In genomic region chr12:76832704-76833103, GRCm38 (mm10) we compare ENCODE assay signal across 9 mouse cellular contexts. TPM values are rescaled to one million over a fixed set of nuclear protein-coding genes. Genes with fewer than 3 reads are reported as not detected.
DNase-seq lines count a peak whose midpoint lies in the region; ATAC-seq and TF ChIP-seq lines count a peak whose summit lies in the region.
"Had no signal": no experiment of that assay in that cellular context is flagged by ENCODE, and none has a peak within 500 bp of the region (broad histone marks: within the 10 kb centered on the region; RNA-seq: fewer than 3 reads in every experiment).

No protein-coding gene starts in this region.

- no peaks in the 10 kb centered on the region for H3K36me3 ChIP-seq in kidney, embryonic 16.5 days (ENCODE audit: insufficient read depth, low read length)
- peaks cover 0 to 4% of the 10 kb centered on the region in 2 experiments; a peak in 1 of 4 replicates for H3K36me3 ChIP-seq in MEL (ENCODE audit: control insufficient read depth in 1 of 2, insufficient read depth in 2 of 2, low read length in 2 of 2)
- H3K36me3 ChIP-seq: midbrain, embryonic 12.5 days had no signal

- no peak for TF ChIP-seq POLR2A in MEL (IDR thresholded peaks at IDR 0.05; ENCODE audit: control insufficient read depth in 1 of 2, insufficient read depth in 1 of 2, low read depth in 1 of 2, low read length in 2 of 2, poor library complexity in 1 of 2)

- DNase-seq in kidney, postnatal 10 days = peak; percentile 49
- DNase-seq in MEL (ENCODE audit: low read depth, low spot score) = peak; percentile 82
- DNase-seq in c-Kit-positive CD71-positive TER-119-positive erythroid progenitor cells, embryonic 14.5 days (ENCODE audit: low spot score) = peak; percentile 51
- peak; percentile 32 for DNase-seq in lung, postnatal 10 days
- DNase-seq in right cerebral cortex, postnatal 36 days (ENCODE audit: low spot score in 2 of 2) = no peak

- no peak overlapping the region for H3K4me3 ChIP-seq in kidney, embryonic 16.5 days (ENCODE audit: low read length)
- H3K4me3 ChIP-seq in MEL (ENCODE audit: control insufficient read depth in 1 of 2, insufficient read depth in 1 of 2, low read depth in 2 of 2, low read length in 2 of 2) = no peak overlapping the region
- H3K4me3 ChIP-seq: midbrain, embryonic 12.5 days had no signal

- WGBS in kidney, embryonic 16.5 days = 5% methylated on average over 3 of the region's 3 CpGs

- no peaks in the 10 kb centered on the region for H3K4me1 ChIP-seq in kidney, embryonic 16.5 days (ENCODE audit: insufficient read depth, low read length)
- peaks cover 0 to 5% of the 10 kb centered on the region in 2 experiments; a peak in 3 of 4 replicates for H3K4me1 ChIP-seq in MEL (ENCODE audit: control insufficient read depth in 1 of 2, insufficient read depth in 2 of 2, low read length in 2 of 2)
- H3K4me1 ChIP-seq: midbrain, embryonic 12.5 days had no signal

- H3K27ac ChIP-seq in kidney, embryonic 16.5 days (ENCODE audit: low read length) = no peak overlapping the region
- no peak overlapping the region for H3K27ac ChIP-seq in MEL (ENCODE audit: control insufficient read depth, low read depth, low read length)
- H3K27ac ChIP-seq: midbrain, embryonic 12.5 days had no signal

- 0 out of 2 replicates have a peak, but pooled peaks cover 2% of the 10 kb centered on the region for H3K27me3 ChIP-seq in kidney, embryonic 16.5 days (ENCODE audit: insufficient read depth, low read length)
- peaks cover 0 to 1% of the 10 kb centered on the region in 2 experiments; a peak in 1 of 4 replicates for H3K27me3 ChIP-seq in MEL (ENCODE audit: control insufficient read depth in 1 of 2, insufficient read depth in 2 of 2, low read length in 2 of 2)

- H3K9me3 ChIP-seq in kidney, embryonic 16.5 days (ENCODE audit: low read length) = no peaks in the 10 kb centered on the region
- no peaks in the 10 kb centered on the region for H3K9me3 ChIP-seq in MEL (replicated peaks; ENCODE audit: insufficient read depth, low read length)
- H3K9me3 ChIP-seq: midbrain, embryonic 12.5 days had no signal

- TF ChIP-seq RAD21 in MEL (IDR thresholded peaks at IDR 0.05; ENCODE audit: low read depth, low read length) = peak; percentile 74

- TF ChIP-seq EP300 in MEL (IDR thresholded peaks at IDR 0.05; ENCODE audit: low read depth in 1 of 2, low read length in 2 of 2) = no peak

- no peak overlapping the region for H3K4me2 ChIP-seq in kidney, embryonic 16.5 days (replicated peaks; ENCODE audit: low read depth, low read length)
- H3K4me2 ChIP-seq: midbrain, embryonic 12.5 days had no signal

- H3K79me2 ChIP-seq in MEL (ENCODE audit: control insufficient read depth, insufficient read depth, low read length, poor library complexity) = peaks cover under 1% of the 10 kb centered on the region; the same call in 1 of the 2 replicates

- peak; percentile 72 to 83 (median 82) for TF ChIP-seq CTCF in MEL (IDR thresholded peaks at IDR 0.05 in 2 of 3, conservative IDR thresholded peaks at IDR 0.05 in 1 of 3; ENCODE audit: control insufficient read depth in 1 of 3, insufficient read depth in 1 of 3, low read depth in 2 of 3, low read length in 3 of 3, poor library complexity in 1 of 3, severe bottlenecking in 1 of 3)

- ATAC-seq in kidney, embryonic 16.5 days (ENCODE audit: low FRiP score, low TSS enrichment) = no peak
- no peak for ATAC-seq in inflammation-experienced regulatory T-cells, adult 6 months

- H3K9ac ChIP-seq in kidney, embryonic 16.5 days (replicated peaks; ENCODE audit: low read length) = no peak overlapping the region
- H3K9ac ChIP-seq in MEL (ENCODE audit: control insufficient read depth, low read depth, low read length, poor library complexity, severe bottlenecking) = no peak overlapping the region
- H3K9ac ChIP-seq: midbrain, embryonic 12.5 days had no signal

TF ChIP-seq in MEL, 35 proteins besides CTCF, POLR2A, EP300 and RAD21:
- TF ChIP-seq MAX (IDR thresholded peaks at IDR 0.05; ENCODE audit: low read length) (no peak), KAT2A (conservative IDR thresholded peaks at IDR 0.05; ENCODE audit: low read depth, low read length) (no peak), E2F4 (IDR thresholded peaks at IDR 0.05; ENCODE audit: borderline replicate concordance, low read depth, low read length) (no peak), MAZ (IDR thresholded peaks at IDR 0.05; ENCODE audit: low read depth, low read length) (no peak), RCOR1 (IDR thresholded peaks at IDR 0.05; ENCODE audit: low read depth, low read length) (no peak), MXI1 (IDR thresholded peaks at IDR 0.05; ENCODE audit: low read depth, low read length) (no peak), ETS1 (IDR thresholded peaks at IDR 0.05; ENCODE audit: low read depth, low read length) (no peak), MYC (IDR thresholded peaks at IDR 0.05; ENCODE audit: low read depth, low read length) (no peak), CHD2 (IDR thresholded peaks at IDR 0.05; ENCODE audit: low read length) (no peak), ELF1 (IDR thresholded peaks at IDR 0.05; ENCODE audit: low read depth, low read length) (no peak), CHD1 (IDR thresholded peaks at IDR 0.05; ENCODE audit: low read depth, low read length) (no peak), ZMIZ1 (IDR thresholded peaks at IDR 0.05; ENCODE audit: low read depth, low read length) (no peak), MAFK (IDR thresholded peaks at IDR 0.05; ENCODE audit: borderline replicate concordance, low read depth, low read length) (no peak), ZC3H11A (IDR thresholded peaks at IDR 0.05; ENCODE audit: low read depth, low read length) (peak; percentile 74), ZNF384 (IDR thresholded peaks at IDR 0.05; ENCODE audit: low read depth, low read length) (0 out of 2 replicates have a peak, but pooled peaks have one; percentile 21), POLR2AphosphoS2 (IDR thresholded peaks at IDR 0.05; ENCODE audit: low read length) (no peak), UBTF (IDR thresholded peaks at IDR 0.05; ENCODE audit: borderline replicate concordance, insufficient read depth, low read depth, low read length) (no peak), MEF2A (IDR thresholded peaks at IDR 0.05; ENCODE audit: extremely low read depth, insufficient replicate concordance, low read depth, low read length, poor library complexity, severe bottlenecking) (no peak), SMC3 (IDR thresholded peaks at IDR 0.05; ENCODE audit: low read depth, low read length) (peak; percentile 76), NELFE (IDR thresholded peaks at IDR 0.05; ENCODE audit: low read depth, low read length) (no peak), ZKSCAN1 (IDR thresholded peaks at IDR 0.05; ENCODE audit: low read depth, low read length) (no peak), TCF12 (IDR thresholded peaks at IDR 0.05; ENCODE audit: low read depth, low read length) (no peak), SIN3A (IDR thresholded peaks at IDR 0.05; ENCODE audit: low read length) (no peak), TBP (IDR thresholded peaks at IDR 0.05; ENCODE audit: low read depth, low read length) (no peak), JUND (IDR thresholded peaks at IDR 0.05; ENCODE audit: low read depth, low read length) (no peak)
TF ChIP-seq in MEL: peak in this region for 3.

RNA-seq across cellular contexts. Expression of gene Rab15, which starts 10.0 kb away (rescaled TPM):
- 13.6 and 14.2 TPM in 2 replicates for polyA plus RNA-seq in kidney, embryonic 16.5 days (2015; fragmentation: Nextera tagmentation; extraction: Ambion mirVana)
- 2.7 and 3.4 TPM in 2 replicates for total RNA-seq in MEL (2012; rRNA removed)
- polyA plus RNA-seq in MEL (2012; ENCODE audit: insufficient read depth in 1 of 2, insufficient read length in 2 of 2, low read depth in 1 of 2, low replicate concordance in 2 of 2, missing spikeins in 1 of 2) = 10 to 100 TPM in 1 of 2 experiments, not detected in 1; 22.7 TPM
- polyA plus RNA-seq in inflammation-experienced regulatory T-cells, adult 6 months (2017; shearing (Covaris generic)) = not detected

RNA-seq across cellular contexts. Expression of gene Gpx2, which starts 37.4 kb away (rescaled TPM):
- polyA plus RNA-seq in kidney, embryonic 16.5 days (2015; fragmentation: Nextera tagmentation; extraction: Ambion mirVana) = 0.34 and 0.35 TPM in 2 replicates
- not detected in 2 replicates for total RNA-seq in MEL (2012; rRNA removed)
- not detected for polyA plus RNA-seq in MEL (2012; ENCODE audit: insufficient read depth in 1 of 2, insufficient read length in 2 of 2, low read depth in 1 of 2, low replicate concordance in 2 of 2, missing spikeins in 1 of 2)
- not detected for polyA plus RNA-seq in inflammation-experienced regulatory T-cells, adult 6 months (2017; shearing (Covaris generic))
- polyA plus RNA-seq: heart, embryonic 14.5 days; midbrain, embryonic 12.5 days had no signal

Comparison
In these comparisons a context has a peak if more than half of its experiments do, and no peak if none do; other contexts are left out.
1. DNase-seq: peak in kidney, postnatal 10 days (single experiment), MEL (single experiment), c-Kit-positive CD71-positive TER-119-positive erythroid progenitor cells, embryonic 14.5 days (single experiment) and lung, postnatal 10 days (single experiment); none in right cerebral cortex, postnatal 36 days (0 of 2).
2. RNA of gene Rab15, which starts 10.0 kb away (polyA plus RNA-seq): 22.7 TPM in MEL and 13.6 to 14.2 TPM in kidney, embryonic 16.5 days; not detected in inflammation-experienced regulatory T-cells, adult 6 months; every median in the first group is over 10 times any median in the second.